Mouse (Mus musculus) embryonic fibroblast, embryonic 13.5 days (primary cell): ENCODE data around the gene Map4k1. TPM values are rescaled to one million over a fixed set of nuclear protein-coding genes. Genes with fewer than 3 reads are reported as not detected.

Experiments used
- H3K27ac ChIP-seq: 2 replicates; pipeline ENCODE4 v1.5.1; 2012; ENCODE audit warnings: low read length, control low read depth, inconsistent platforms; ENCODE audit not compliant: insufficient read depth
- H3K4me1 ChIP-seq: 2 replicates; pipeline ENCODE4 v1.6.1; 2011; ENCODE audit warnings: low read length; ENCODE audit not compliant: control insufficient read depth, insufficient read depth
- H3K4me3 ChIP-seq: 2 replicates; pipeline ENCODE4 v1.5.1; 2011; ENCODE audit warnings: mild to moderate bottlenecking, control low read depth, low read length; ENCODE audit not compliant: insufficient read depth
- CTCF ChIP-seq: IDR thresholded peaks from 2 replicates; pipeline ENCODE4 v1.5.1; 2011; ENCODE audit warnings: mild to moderate bottlenecking, control low read depth, low read length, moderate library complexity, borderline replicate concordance; ENCODE audit not compliant: insufficient read depth
- POLR2A ChIP-seq: IDR thresholded peaks from 2 replicates; pipeline ENCODE4 v1.6.1; 2011; ENCODE audit warnings: low read depth, mild to moderate bottlenecking, control low read depth, low read length, moderate library complexity
- polyA plus RNA-seq: library from polyadenylated mRNA; stranded (reverse); fragments of >200 nt; gene quantifications from 2 replicates; pipeline ENCODE4 v1.2.4, GENCODE M21; 2011; ENCODE audit warnings: low read depth; ENCODE audit not compliant: missing spikeins, insufficient read length

Gene Map4k1
- 2.0 and 2.2 TPM in 2 replicates for polyA plus RNA-seq

- no peaks in the 10 kb centered on the region for H3K4me1 ChIP-seq
- H3K4me3 ChIP-seq: peak within 1 kb of the TSS; percentile 93
- peak within 1 kb of the TSS; percentile 50 for H3K27ac ChIP-seq
- TF ChIP-seq POLR2A (peak; percentile 97), CTCF (no peak)
These were observed at the start of gene Map4k1, which contains the start of gene Eif3k for GRCm38 (mm10) chr7:28981651-28982273. Gene Map4k1 (plus strand): TSS chr7:28982050. Gene Eif3k (minus strand): TSS chr7:28981864.

- Histone ChIP-seq H3K4me1 (peaks cover 48% of the 10 kb centered on the region), H3K27ac (peak overlapping the region; percentile 99)
- TF ChIP-seq POLR2A: no peak
- TF ChIP-seq CTCF: no peak
These were observed 49.3 kb upstream of the Map4k1 start for GRCm38 (mm10) chr7:28932421-28933041.

DNA sequence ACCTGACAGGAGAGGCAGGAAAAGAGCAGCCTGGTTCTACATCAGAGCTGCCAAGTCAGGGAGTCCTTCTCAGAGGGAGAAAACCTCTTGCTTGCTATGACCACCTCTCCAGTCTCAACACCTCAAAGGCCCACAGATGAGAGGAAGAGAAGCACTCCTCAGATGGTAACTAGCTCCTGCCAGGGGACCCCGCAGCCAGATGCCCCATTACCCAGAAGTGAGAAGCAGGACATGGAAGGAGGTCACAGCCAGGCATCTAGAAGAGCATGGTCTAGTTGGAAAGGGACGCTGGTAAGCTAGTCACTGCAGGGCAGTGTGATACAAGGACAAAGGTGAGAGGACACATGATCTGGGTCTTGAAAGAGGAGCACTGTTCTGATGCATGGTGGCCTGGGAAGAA, 48.0 kb upstream of the Map4k1 start:
- Histone ChIP-seq H3K4me1 (peaks cover 51% of the 10 kb centered on the region), H3K27ac (peak overlapping the region; percentile 11), H3K4me3 (no peak overlapping the region)
- TF ChIP-seq POLR2A: no peak
- no peak for TF ChIP-seq CTCF

More at GRCm38 (mm10) chr7:28932421-28933041, 49.3 kb upstream of the Map4k1 start:
- H3K4me3 ChIP-seq: no peak overlapping the region

DNA sequence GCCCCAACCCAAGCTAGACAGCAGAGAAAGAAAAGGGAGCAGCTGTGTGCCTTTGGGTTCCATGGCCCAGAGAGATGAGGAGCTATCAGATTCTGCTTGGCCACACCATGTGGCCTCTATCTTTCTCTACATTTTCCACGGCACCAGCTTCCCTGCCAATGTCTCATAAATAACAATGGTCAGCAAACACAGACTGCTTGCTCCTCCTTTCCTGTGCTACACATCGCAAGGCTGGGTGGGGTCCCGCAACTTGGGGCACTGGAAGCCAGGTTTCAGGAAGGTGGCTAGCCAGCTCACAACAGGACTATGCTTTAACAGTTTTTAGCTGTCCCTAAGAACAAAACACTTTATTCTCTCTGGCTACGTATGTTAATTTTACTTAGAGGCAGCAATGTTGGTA, 45.1 kb upstream of the Map4k1 start:
- H3K27ac ChIP-seq: peak overlapping the region; percentile 39; the same call in 1 of the 2 replicates
- TF ChIP-seq CTCF (no peak), POLR2A (no peak)
- H3K4me1 ChIP-seq: peaks cover 44% of the 10 kb centered on the region
- H3K4me3 ChIP-seq: no peak overlapping the region

DNA sequence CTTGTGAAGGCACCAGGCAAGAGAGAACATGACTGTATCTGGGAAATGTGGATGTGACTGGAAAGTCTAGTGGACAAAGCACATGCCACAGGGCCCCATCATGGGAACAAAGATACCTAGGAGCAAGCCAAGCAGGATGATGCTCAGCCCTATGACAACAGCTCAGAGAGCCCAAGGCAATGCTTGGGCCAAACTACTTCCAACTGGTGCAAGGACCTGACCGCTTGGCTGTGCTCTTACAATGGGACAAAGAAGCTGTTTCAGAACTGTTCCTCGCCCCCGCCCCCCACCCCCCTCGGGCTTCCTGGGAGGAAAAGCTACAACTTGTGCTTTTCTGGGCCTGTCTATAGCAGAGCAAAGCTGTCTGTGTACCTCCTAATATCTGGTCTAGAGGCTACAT, 43.2 kb upstream of the Map4k1 start:
- peaks cover 43% of the 10 kb centered on the region for H3K4me1 ChIP-seq
- no peak overlapping the region for H3K4me3 ChIP-seq
- TF ChIP-seq POLR2A (no peak), CTCF (no peak)
- H3K27ac ChIP-seq: no peak overlapping the region; the same call in 1 of the 2 replicates

DNA sequence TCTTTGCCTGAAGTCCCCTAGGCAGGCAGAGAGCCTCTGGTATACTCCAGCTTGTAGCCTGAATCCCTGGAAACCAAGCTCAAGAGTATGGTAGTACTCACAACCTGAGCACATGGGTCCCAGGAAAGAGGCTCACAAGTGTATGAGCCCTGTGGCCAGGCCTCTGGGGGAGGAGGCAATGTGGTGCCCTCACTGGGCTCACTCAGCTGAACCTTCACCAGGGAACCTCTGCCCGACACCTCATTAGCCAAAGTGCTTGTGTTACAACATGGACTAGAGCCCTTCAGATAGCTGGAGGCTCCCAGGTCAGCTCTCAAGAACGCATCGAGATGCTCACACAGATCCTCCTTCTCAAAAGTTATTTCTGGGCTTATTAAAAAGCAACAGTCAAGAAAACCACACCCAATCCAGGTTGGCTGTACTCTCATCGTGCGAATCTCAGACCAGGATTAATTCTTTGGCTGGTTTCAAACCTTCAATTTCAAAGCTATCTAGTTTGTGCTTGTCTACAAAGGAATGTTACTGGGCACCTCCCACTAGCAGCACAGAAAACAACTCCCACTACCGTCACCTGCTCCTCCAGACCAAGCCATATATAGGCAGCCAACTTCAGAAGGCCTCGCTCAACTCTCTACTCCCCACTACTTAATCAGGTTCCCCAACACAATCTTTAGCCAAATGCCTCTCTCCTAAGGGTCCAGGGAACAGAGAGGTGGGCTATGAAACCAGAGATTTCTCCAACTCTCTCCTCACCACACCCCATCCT, 42.2 kb upstream of the Map4k1 start:
- TF ChIP-seq CTCF (no peak), POLR2A (no peak)
- Histone ChIP-seq H3K4me1 (peaks cover 46% of the 10 kb centered on the region), H3K27ac (peak overlapping the region; percentile 86; the same call in 1 of the 2 replicates), H3K4me3 (no peak overlapping the region)

DNA sequence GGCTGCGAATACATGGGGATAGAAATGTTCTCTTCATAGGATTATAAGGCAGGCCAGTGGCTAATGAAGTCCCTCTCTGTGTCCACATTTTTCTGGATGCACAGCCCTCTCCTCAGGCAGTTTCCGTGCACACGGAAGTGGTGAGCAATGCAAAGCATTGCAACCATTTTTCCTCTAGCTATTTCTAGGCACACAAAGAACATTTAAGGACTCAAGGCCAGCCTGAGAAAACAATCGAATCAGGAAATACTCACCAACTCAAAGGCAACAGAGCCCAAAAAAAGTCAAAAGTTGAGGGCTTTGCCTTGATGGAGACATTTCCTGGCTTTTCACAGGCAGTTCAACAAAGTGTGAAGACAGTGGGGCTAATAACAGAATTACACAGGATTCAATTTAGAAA, 40.7 kb upstream of the Map4k1 start:
- no peak for TF ChIP-seq CTCF
- no peak for TF ChIP-seq POLR2A
- H3K4me1 ChIP-seq: peaks cover 53% of the 10 kb centered on the region
- no peak overlapping the region for H3K4me3 ChIP-seq
- peak overlapping the region; percentile 86 for H3K27ac ChIP-seq

GRCm38 (mm10) chr7:28941542-28941941, 40.3 kb upstream of the Map4k1 start:
- TF ChIP-seq CTCF (no peak), POLR2A (no peak)
- peaks cover 53% of the 10 kb centered on the region for H3K4me1 ChIP-seq
- peak overlapping the region; percentile 86 for H3K27ac ChIP-seq
- H3K4me3 ChIP-seq: no peak overlapping the region

DNA sequence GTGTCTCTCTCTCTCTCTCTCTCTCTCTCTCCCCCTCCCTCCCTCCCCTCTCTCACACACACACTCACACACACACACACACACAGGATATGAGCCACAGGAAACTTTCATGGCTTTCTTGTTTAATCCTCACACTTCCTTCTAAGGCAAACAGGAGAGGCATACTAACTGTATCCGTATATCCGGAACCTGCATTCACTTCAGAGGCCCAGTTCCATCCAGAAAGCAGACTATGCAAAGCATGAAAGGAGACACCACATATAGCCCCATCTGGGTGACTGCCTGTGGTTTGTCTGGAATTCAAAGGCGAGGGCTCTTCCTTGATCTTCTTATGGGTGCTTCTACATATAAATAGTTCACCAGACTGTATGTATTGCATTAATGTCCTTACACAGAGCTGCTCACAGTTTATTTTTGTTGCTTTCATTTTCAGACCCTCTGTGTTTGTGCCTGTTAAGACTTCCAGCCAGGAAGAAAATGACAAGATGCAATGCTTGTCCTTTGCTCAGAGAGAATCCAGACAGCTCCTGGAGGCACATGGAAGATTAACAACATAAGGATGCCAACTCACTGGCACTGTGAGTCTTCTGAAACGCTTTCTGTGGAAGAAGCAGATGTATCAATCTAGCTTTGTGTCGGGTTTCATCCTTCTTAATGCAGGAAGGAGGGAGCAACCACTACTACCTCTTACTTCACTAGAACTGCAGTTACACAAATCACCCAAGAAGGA, 38.2 kb upstream of the Map4k1 start:
- TF ChIP-seq CTCF: no peak
- TF ChIP-seq POLR2A: no peak
- H3K4me1 ChIP-seq: peaks cover 56% of the 10 kb centered on the region
- H3K27ac ChIP-seq: peak overlapping the region; percentile 99
- H3K4me3 ChIP-seq: no peak overlapping the region
